Mouse (Mus musculus) Patski (cell line): ENCODE measurements at regions not wholly inside any gene's neighbourhood (a gene's known extent, or its start where the extent isn't known, plus 50 kb on each side); places are given as distances from the start of the nearest gene placed in this dataset.

Source experiments
- ATAC-seq: fragments of 100-300 bp; one replicate; pipeline ENCODE4 v1.8.0; 2021
- CTCF ChIA-PET: fragments of 350-600 bp; sonication (Branson Sonifier 250); formaldehyde crosslinking; loops from one replicate; lab custom pipeline; 2022; ENCODE audit warnings: inconsistent platforms; lab: Charles Lee
- POLR2A ChIA-PET: fragments of 350-600 bp; sonication (Branson Sonifier 250); formaldehyde crosslinking; loops from one replicate; lab custom pipeline; 2022; ENCODE audit warnings: antibody characterized with exemption, inconsistent platforms; lab: Charles Lee
- DNase-seq: peaks from one replicate; pipeline ENCODE4 v3.0.0-alpha.2; 2011; ENCODE audit warnings: low read depth, low spot score
- H3K27me3 ChIP-seq: fragments of 371-371 bp; one replicate; pipeline ENCODE4 v1.5.1; 2021
- CTCF ChIP-seq: fragments of 100-300 bp; IDR thresholded peaks from one replicate; pipeline ENCODE4 v1.5.1; 2021
- in situ Hi-C: fragments of 300-500 bp; cut with MboI; formaldehyde crosslinking; loops from 3 replicates; pipeline ENCODE4 v1.11.1; 2018; ENCODE audit warnings: low pct_unique_long_range_greater_than_20kb, mixed read lengths

- peaks cover 10% of the 10 kb centered on the region for H3K27me3 ChIP-seq
- DNase-seq (no peak), ATAC-seq (no peak)
- in situ Hi-C loops: no loop called here
- TF ChIP-seq CTCF: no peak
- POLR2A ChIA-PET: no interaction called here
- CTCF ChIA-PET: no interaction called here
Observed at GRCm38 (mm10) chr2:12697209-12697608, 226.6 kb upstream of the Pter start.

GRCm38 (mm10) chr2:12699331-12699730 lies 224.5 kb upstream of the Pter start:
- ChIA-PET POLR2A (no interaction called here), CTCF (interaction anchor here (1.5 kb wide), 1 partner anchor 10 kb away, joined by 5 read pairs; no protein-coding TSS in a partner anchor)
- no peak for TF ChIP-seq CTCF
- in situ Hi-C loops: no loop called here
- H3K27me3 ChIP-seq: peaks cover 10% of the 10 kb centered on the region
- ATAC-seq: no peak
- DNase-seq: no peak

- no peak for TF ChIP-seq CTCF
- POLR2A ChIA-PET: interaction anchor here (0.6 kb wide), 1 partner anchor 526 kb away, joined by 4 read pairs; no protein-coding TSS in a partner anchor
- DNase-seq (no peak), ATAC-seq (no peak)
- H3K27me3 ChIP-seq: peaks cover 20% of the 10 kb centered on the region
- in situ Hi-C loops: no loop called here
- CTCF ChIA-PET: interaction anchor here (1.4 kb wide), 1 partner anchor 557 kb away, joined by 4 read pairs; no protein-coding TSS in a partner anchor
Observed at GRCm38 (mm10) chr2:12707514-12707913, 216.3 kb upstream of the Pter start.

GRCm38 (mm10) chr2:12709156-12709923 lies 214.5 kb upstream of the Pter start:
- ChIA-PET POLR2A (no interaction called here), CTCF (interaction anchor here (1.0 to 1.3 kb wide), 3 partner anchors 9 to 537 kb away, joined by 3 to 5 read pairs (median 4); no protein-coding TSS in a partner anchor)
- H3K27me3 ChIP-seq: peaks cover 20% of the 10 kb centered on the region
- peak; percentile 81 for TF ChIP-seq CTCF
- in situ Hi-C loops: no loop called here
- peak; percentile 25 for DNase-seq
- ATAC-seq: peak; percentile 89

GRCm38 (mm10) chr2:12709924-12710240 lies 214.0 kb upstream of the Pter start:
- POLR2A ChIA-PET: no interaction called here
- CTCF ChIA-PET: no interaction called here
- in situ Hi-C loops: no loop called here
- TF ChIP-seq CTCF: no peak
- H3K27me3 ChIP-seq: peaks cover 18% of the 10 kb centered on the region
- no peak for DNase-seq
- ATAC-seq: no peak

- POLR2A ChIA-PET: no interaction called here
- in situ Hi-C loops: no loop called here
- DNase-seq: no peak
- CTCF ChIA-PET: no interaction called here
- no peak for TF ChIP-seq CTCF
- H3K27me3 ChIP-seq: peaks cover 12% of the 10 kb centered on the region
- no peak for ATAC-seq
Observed at GRCm38 (mm10) chr2:12716124-12717012, 207.5 kb upstream of the Pter start.

- TF ChIP-seq CTCF: no peak
- CTCF ChIA-PET: interaction anchor here (1.5 kb wide), 1 partner anchor 21 kb away, joined by 4 read pairs; no protein-coding TSS in a partner anchor
- POLR2A ChIA-PET: no interaction called here
- ATAC-seq: no peak
- in situ Hi-C loops: no loop called here
- H3K27me3 ChIP-seq: peaks cover 28% of the 10 kb centered on the region
- no peak for DNase-seq
Observed at GRCm38 (mm10) chr2:12729251-12729650, 194.6 kb upstream of the Pter start.

GRCm38 (mm10) chr2:12737140-12737539 lies 186.7 kb upstream of the Pter start:
- in situ Hi-C loops: no loop called here
- no peak for TF ChIP-seq CTCF
- peaks cover 2% of the 10 kb centered on the region for H3K27me3 ChIP-seq
- CTCF ChIA-PET: no interaction called here
- no peak for DNase-seq
- POLR2A ChIA-PET: no interaction called here
- ATAC-seq: no peak

GRCm38 (mm10) chr2:12746856-12747255 lies 177.0 kb upstream of the Pter start:
- in situ Hi-C loops: no loop called here
- no peak for ATAC-seq
- CTCF ChIA-PET: no interaction called here

GRCm38 (mm10) chr2:12758816-12759215 lies 165.0 kb upstream of the Pter start:
- ChIA-PET CTCF (no interaction called here), POLR2A (no interaction called here)
- ATAC-seq: no peak
- no peaks in the 10 kb centered on the region for H3K27me3 ChIP-seq
- in situ Hi-C loops: no loop called here
- no peak for TF ChIP-seq CTCF
- no peak for DNase-seq

More at GRCm38 (mm10) chr2:12746856-12747255, 177.0 kb upstream of the Pter start:
- POLR2A ChIA-PET: no interaction called here
- no peak for DNase-seq
- no peak for TF ChIP-seq CTCF
- H3K27me3 ChIP-seq: no peaks in the 10 kb centered on the region
